Mouse (Mus musculus) bone marrow, adult 2 months (tissue): Measurements from ENCODE around the gene Hcrtr2.

ENCODE experiments used
- CTCF ChIP-seq: fragments of 200-500 bp; IDR thresholded peaks from 2 replicates; pipeline ENCODE4 v1.5.1; 2011; ENCODE audit warnings: low read length, control low read depth; ENCODE audit not compliant: control insufficient read depth, insufficient read depth
- POLR2A ChIP-seq: fragments of 200-500 bp; IDR thresholded peaks from 2 replicates; pipeline ENCODE4 v1.6.1; 2011; ENCODE audit warnings: low read depth, mild to moderate bottlenecking, control low read depth, low read length, borderline replicate concordance; ENCODE audit not compliant: control insufficient read depth

- TF ChIP-seq POLR2A (no peak), CTCF (no peak)
These were observed 1.3 kb downstream of the Hcrtr2 start for GRCm38 (mm10) chr9:76322122-76323052.
